Mouse (Mus musculus) G1E (cell line): ENCODE measurements around the gene Acads.
"Not testable (repeated sequence)": the region's sequence is repeated elsewhere in the genome, so short reads cannot be mapped to it uniquely, and the experiment has no call there.

Experiments used
- CTCF ChIP-seq: IDR thresholded peaks from 2 replicates; pipeline ENCODE4 v1.5.1; 2012; ENCODE audit warnings: low read depth, low read length, inconsistent platforms, mixed read lengths
- GATA2 ChIP-seq: IDR thresholded peaks from 2 replicates; pipeline ENCODE4 v1.6.1; 2012; ENCODE audit warnings: low read depth, low read length, inconsistent platforms, borderline replicate concordance
- POLR2AphosphoS5 ChIP-seq: IDR thresholded peaks from 2 replicates; pipeline ENCODE4 v1.6.1; 2012; ENCODE audit warnings: low read depth, low read length, inconsistent platforms; ENCODE audit not compliant: insufficient replicate concordance
- TAL1 ChIP-seq: conservative IDR thresholded peaks from 2 replicates; pipeline ENCODE4 v1.6.1; 2012; ENCODE audit warnings: low read depth, low read length, inconsistent platforms, mixed read lengths

DNA sequence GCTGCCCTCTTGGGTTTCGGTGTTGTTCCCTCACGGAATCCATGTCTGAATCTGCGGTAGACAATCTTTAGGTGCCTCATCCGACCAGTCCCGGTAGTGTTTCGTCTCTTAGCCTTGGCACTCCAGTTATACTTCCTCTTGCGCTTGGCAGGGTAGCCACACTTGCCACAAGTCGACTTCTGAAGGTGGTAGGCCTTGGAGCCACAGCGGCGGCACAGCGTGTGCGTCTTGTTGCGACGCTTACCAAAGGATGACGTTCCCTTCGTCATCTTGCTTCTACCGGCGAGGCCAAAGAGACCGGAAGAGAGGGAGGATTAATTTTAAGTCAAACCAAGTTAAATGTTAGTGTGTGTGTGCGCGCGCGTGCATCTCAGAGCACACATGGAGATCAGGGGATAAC, 15.9 kb downstream of the Acads start:
- TF ChIP-seq CTCF, GATA2, TAL1, POLR2AphosphoS5: not testable (repeated sequence)
